Mouse (Mus musculus) stomach, postnatal 0 days (tissue): ENCODE results near the gene Pcsk5. TPM values are rescaled to one million over a fixed set of nuclear protein-coding genes. Genes with fewer than 3 reads are reported as not detected.

ENCODE experiments used
- ATAC-seq: fragments of 200-750 bp; cut with Nextera tagmentation; 2 replicates; pipeline ENCODE4 v1.8.0; 2017; ENCODE audit not compliant: low FRiP score, low TSS enrichment
- DNase-seq: peaks from one replicate; pipeline ENCODE4 v3.0.0-alpha.2; 2016; ENCODE audit warnings: low spot score
- H3K27ac ChIP-seq: fragments of 300-500 bp; sonication (generic); replicated peaks from 2 replicates; pipeline ENCODE4 v1.5.1; 2014; ENCODE audit warnings: mild to moderate bottlenecking, control low read depth
- H3K27me3 ChIP-seq: fragments of 300-500 bp; sonication (generic); 2 replicates; pipeline ENCODE4 v1.6.1; 2014; ENCODE audit warnings: low read length; ENCODE audit not compliant: control insufficient read depth, insufficient read depth
- H3K36me3 ChIP-seq: fragments of 300-500 bp; sonication (generic); 2 replicates; pipeline ENCODE4 v1.6.1; 2014; ENCODE audit warnings: low read length, mixed read lengths; ENCODE audit not compliant: control insufficient read depth, insufficient read depth
- H3K4me1 ChIP-seq: fragments of 300-500 bp; sonication (generic); replicated peaks from 2 replicates; pipeline ENCODE4 v1.6.1; 2014; ENCODE audit warnings: antibody characterized with exemption; ENCODE audit not compliant: control insufficient read depth, insufficient read depth
- H3K4me2 ChIP-seq: fragments of 300-500 bp; sonication (generic); replicated peaks from 2 replicates; pipeline ENCODE4 v1.6.1; 2014; ENCODE audit warnings: low read depth, mild to moderate bottlenecking, control low read depth, moderate library complexity
- H3K4me3 ChIP-seq: fragments of 300-500 bp; sonication (generic); 2 replicates; pipeline ENCODE4 v1.5.1; 2014; ENCODE audit warnings: low read depth, low read length, control low read depth
- H3K9ac ChIP-seq: fragments of 300-500 bp; sonication (generic); 2 replicates; pipeline ENCODE4 v1.6.1; 2014; ENCODE audit warnings: mild to moderate bottlenecking, low read length, control low read depth, mixed read lengths
- H3K9me3 ChIP-seq: fragments of 300-500 bp; sonication (generic); 2 replicates; pipeline ENCODE4 v1.6.1; 2016; ENCODE audit warnings: low read length; ENCODE audit not compliant: control insufficient read depth
- CTCF ChIP-seq: IDR thresholded peaks from 2 replicates; pipeline ENCODE4 v1.5.1; 2016; ENCODE audit warnings: antibody characterized with exemption, low read depth, mild to moderate bottlenecking, moderate library complexity
- EP300 ChIP-seq: optimal IDR thresholded peaks from 2 replicates; pipeline ENCODE3; 2016; ENCODE audit warnings: antibody characterized with exemption
- WGBS: fragments of 180-500 bp; shearing (Covaris S2); extraction: QIAGEN DNeasy Blood & Tissue Kit; methylation state at CpG from one replicate; pipeline ENCODE4 v1.1.7; 2014; 5-methylcytosine and 5-hydroxymethylcytosine counted together
- polyA plus RNA-seq: library from polyadenylated mRNA; unstranded; fragments of >200 nt; fragmentation: Nextera tagmentation; extraction: Ambion mirVana; gene quantifications from 2 replicates; pipeline ENCODE4 v1.2.1, GENCODE M21; 2015

Pcsk5 gene
- polyA plus RNA-seq, 1 experiment from 2014 or later = 4.3 TPM

DNA sequence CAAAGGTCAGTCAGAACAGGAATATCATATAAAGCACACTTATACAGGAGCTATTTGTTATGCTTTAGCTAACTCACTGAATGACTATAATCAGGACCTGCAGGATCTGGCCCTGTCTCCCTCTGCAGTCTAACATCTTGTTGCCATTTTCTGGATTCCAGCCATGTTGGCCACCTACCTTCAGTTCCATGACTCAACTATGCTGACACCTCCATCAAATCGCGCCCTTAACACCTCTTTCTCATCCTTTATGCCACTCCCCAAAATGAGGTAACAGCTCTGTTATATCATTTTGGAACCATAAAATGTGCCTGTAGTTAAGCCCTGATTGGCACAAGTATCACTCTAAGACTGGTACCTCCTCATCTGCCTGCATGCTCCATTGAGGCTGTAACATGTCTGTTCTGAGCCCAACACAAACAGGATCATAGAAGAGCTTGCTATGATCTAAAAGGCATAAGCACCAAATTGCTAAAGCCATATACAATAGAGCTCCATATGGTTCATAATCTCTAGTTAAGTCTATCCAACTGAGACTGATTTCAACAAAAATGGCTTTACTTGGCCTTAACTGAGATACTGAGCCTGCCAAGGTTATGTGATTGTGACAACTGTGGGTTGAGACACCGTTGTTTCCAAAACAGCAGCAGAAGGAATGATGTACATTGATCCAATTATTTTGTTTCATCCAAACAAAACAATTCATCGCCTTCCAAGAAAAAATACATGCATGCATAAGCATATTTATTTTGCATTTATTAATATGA, 37.8 kb downstream of the Pcsk5 start:
- 68% methylated on average over 4 of the region's 4 CpGs for WGBS
- Histone ChIP-seq H3K9ac (no peak overlapping the region), H3K27ac (no peak overlapping the region), H3K27me3 (no peaks in the 10 kb centered on the region), H3K4me3 (no peak overlapping the region), H3K4me1 (no peaks in the 10 kb centered on the region), H3K4me2 (no peak overlapping the region), H3K9me3 (no peaks in the 10 kb centered on the region), H3K36me3 (no peaks in the 10 kb centered on the region)
- TF ChIP-seq CTCF (no peak), EP300 (no peak)
- DNase-seq = no peak
- no peak for ATAC-seq

GRCm38 (mm10) chr19:17793457-17793856, 44.0 kb downstream of the Pcsk5 start:
- DNase-seq (no peak), ATAC-seq (no peak)
- Histone ChIP-seq H3K9me3 (no peaks in the 10 kb centered on the region), H3K27me3 (no peaks in the 10 kb centered on the region), H3K36me3 (no peaks in the 10 kb centered on the region), H3K4me2 (no peak overlapping the region), H3K4me3 (no peak overlapping the region), H3K27ac (no peak overlapping the region), H3K4me1 (no peaks in the 10 kb centered on the region), H3K9ac (no peak overlapping the region)
- WGBS = 88% methylated on average over 4 of the region's 4 CpGs
- no peak for TF ChIP-seq EP300
- TF ChIP-seq CTCF = no peak

DNA sequence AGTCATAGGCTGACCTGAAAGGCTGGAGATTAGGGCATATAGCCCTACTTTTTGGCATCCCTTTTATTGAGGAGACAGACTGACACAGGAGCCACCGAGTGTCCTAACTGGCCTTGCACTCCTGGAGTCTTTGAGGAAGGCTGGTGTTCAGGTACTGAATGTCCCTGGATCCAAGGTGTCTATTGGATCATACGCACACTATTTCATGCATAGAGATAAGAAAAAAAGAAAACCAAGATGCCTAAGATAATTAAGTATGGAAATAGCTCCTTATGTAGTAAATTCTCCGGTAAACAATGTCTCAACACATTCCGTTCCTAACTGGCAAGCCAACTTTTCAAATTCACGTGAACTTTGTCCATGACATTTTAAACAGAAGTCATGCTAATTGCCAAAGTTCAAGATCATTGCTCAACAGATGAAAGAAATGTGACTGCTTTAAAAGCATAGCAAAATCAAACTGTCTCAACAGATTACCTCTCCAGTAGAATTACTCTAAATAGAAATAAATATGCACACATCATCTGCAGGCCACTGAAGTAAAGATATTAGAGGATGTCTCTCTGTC, 45.9 kb downstream of the Pcsk5 start:
- ATAC-seq = no peak
- no peaks in the 10 kb centered on the region for H3K9me3 ChIP-seq

GRCm38 (mm10) chr19:17788617-17789317, 48.7 kb downstream of the Pcsk5 start:
- Histone ChIP-seq H3K27me3 (no peaks in the 10 kb centered on the region), H3K36me3 (no peaks in the 10 kb centered on the region), H3K4me3 (no peak overlapping the region), H3K9ac (no peak overlapping the region), H3K4me1 (no peaks in the 10 kb centered on the region), H3K9me3 (no peaks in the 10 kb centered on the region), H3K27ac (no peak overlapping the region), H3K4me2 (no peak overlapping the region)
- 64% methylated on average over 9 of the region's 10 CpGs for WGBS
- TF ChIP-seq CTCF (no peak), EP300 (no peak)
- no peak for ATAC-seq
- DNase-seq = no peak

More for the DNA sequence above, 45.9 kb downstream of the Pcsk5 start:
- TF ChIP-seq EP300 = no peak
- no peak for TF ChIP-seq CTCF
- no peak for DNase-seq
- H3K36me3 ChIP-seq = no peaks in the 10 kb centered on the region
- H3K27ac ChIP-seq = no peak overlapping the region
- H3K27me3 ChIP-seq = no peaks in the 10 kb centered on the region
- H3K4me1 ChIP-seq = no peaks in the 10 kb centered on the region
- H3K4me2 ChIP-seq = no peak overlapping the region
- H3K9ac ChIP-seq = no peak overlapping the region
- no peak overlapping the region for H3K4me3 ChIP-seq
- WGBS = 84% methylated on average over 5 of the region's 5 CpGs

- Histone ChIP-seq H3K27ac (no peak overlapping the region), H3K9ac (no peak overlapping the region), H3K36me3 (no peaks in the 10 kb centered on the region), H3K9me3 (no peaks in the 10 kb centered on the region), H3K4me2 (no peak overlapping the region), H3K4me3 (no peak overlapping the region), H3K27me3 (no peaks in the 10 kb centered on the region), H3K4me1 (no peaks in the 10 kb centered on the region)
- DNase-seq = no peak
- 62% methylated on average over 3 of the region's 3 CpGs for whole genome bisulfite sequencing
- no peak for ATAC-seq
- TF ChIP-seq CTCF = no peak
- no peak for TF ChIP-seq EP300
Observed at GRCm38 (mm10) chr19:17786744-17787143, 50.7 kb downstream of the Pcsk5 start.
